Mouse (Mus musculus) small intestine, adult 2 months (tissue): ENCODE measurements around the gene Dnaaf3.

Experiments used
- CTCF ChIP-seq: fragments of 200-500 bp; IDR thresholded peaks from 2 replicates; pipeline ENCODE4 v1.5.1; 2012; ENCODE audit warnings: low read depth, mild to moderate bottlenecking, control low read depth, inconsistent platforms, low read length, moderate library complexity, mixed read lengths; ENCODE audit not compliant: insufficient replicate concordance, insufficient read length; ENCODE audit errors: extremely low read depth
- POLR2A ChIP-seq: fragments of 200-500 bp; IDR thresholded peaks from 2 replicates; pipeline ENCODE4 v1.6.1; 2012; ENCODE audit warnings: low read depth, mild to moderate bottlenecking, control low read depth, inconsistent platforms, low read length, moderate library complexity

GRCm38 (mm10) chr7:4546591-4547131 lies 14.4 kb upstream of the Dnaaf3 start:
- TF ChIP-seq CTCF (no peak), POLR2A (no peak)
